13 mouse cellular contexts compared by ENCODE assay signal in the genomic region with DNA sequence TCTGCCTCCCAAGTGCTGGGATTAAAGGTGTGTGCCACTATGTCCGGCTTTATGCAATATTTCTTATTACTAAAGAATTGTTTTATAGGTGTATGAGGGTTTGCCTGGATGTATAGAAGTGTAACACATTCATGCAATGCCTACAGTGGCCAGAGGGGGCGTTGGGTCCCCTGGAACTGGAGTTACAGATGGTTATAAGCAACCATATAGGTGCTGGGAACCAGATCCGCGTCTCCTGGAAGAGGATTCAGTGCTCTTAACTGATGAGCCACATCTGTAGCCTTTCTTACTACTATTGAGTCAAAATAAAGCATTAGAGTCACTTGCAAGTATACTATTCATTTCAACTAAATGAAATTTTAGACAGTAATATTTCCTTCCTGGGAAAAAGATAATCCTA. TPM values are rescaled to one million over a fixed set of nuclear protein-coding genes. Genes with fewer than 3 reads are reported as not detected.
DNase-seq lines count a peak whose midpoint lies in the region; ATAC-seq and TF ChIP-seq lines count a peak whose summit lies in the region.
"Had no signal": no experiment of that assay in that cellular context is flagged by ENCODE, and none has a peak within 500 bp of the region (broad histone marks: within the 10 kb centered on the region; RNA-seq: fewer than 3 reads in every experiment).

No protein-coding gene starts in this region.

- H3K9me3 ChIP-seq in CH12.LX (replicated peaks; ENCODE audit: low read length), result peaks cover 2% of the 10 kb centered on the region
- no peaks in the 10 kb centered on the region for H3K9me3 ChIP-seq in heart, embryonic 11.5 days (replicated peaks; ENCODE audit: control insufficient read depth, low read length)
- H3K9me3 ChIP-seq: hindbrain, embryonic 10.5 days had no signal

- peaks cover 35 to 72% of the 10 kb centered on the region in 2 experiments for H3K36me3 ChIP-seq in CH12.LX (replicated peaks in 1 of 2; ENCODE audit: control insufficient read depth in 1 of 2, insufficient read depth in 1 of 2, low read length in 1 of 2)
- peaks cover 25% of the 10 kb centered on the region for H3K36me3 ChIP-seq in heart, embryonic 11.5 days (ENCODE audit: control insufficient read depth, insufficient read depth, low read length)

- dilution Hi-C loops in CH12.LX (cut with MboI; ENCODE audit: extremely low pct_ligation_motif_present, extremely low pct_unique_long_range_greater_than_20kb, low sequenced_read_pairs), result no loop called here

- H3K4me2 ChIP-seq in CH12.LX (ENCODE audit: insufficient read depth, low read depth, poor library complexity, severe bottlenecking), result no peak overlapping the region
- no peak overlapping the region for H3K4me2 ChIP-seq in heart, embryonic 11.5 days

- peaks cover 19 to 68% of the 10 kb centered on the region in 2 experiments for H3K4me1 ChIP-seq in CH12.LX (ENCODE audit: control insufficient read depth in 1 of 2, insufficient read depth in 2 of 2)
- peaks cover 9% of the 10 kb centered on the region for H3K4me1 ChIP-seq in heart, embryonic 11.5 days (ENCODE audit: control insufficient read depth, insufficient read depth, low read length)

- H3K27me3 ChIP-seq in CH12.LX (replicated peaks), result no peaks in the 10 kb centered on the region
- no peaks in the 10 kb centered on the region for H3K27me3 ChIP-seq in heart, embryonic 11.5 days (ENCODE audit: control insufficient read depth, insufficient read depth, low read length)

- H3K4me3 ChIP-seq in left cerebral cortex, adult 2 months, result no peak overlapping the region
- no peak overlapping the region for H3K4me3 ChIP-seq in CH12.LX (replicated peaks in 1 of 3; ENCODE audit: low read depth in 2 of 3, low read length in 2 of 3, poor library complexity in 1 of 3)
- no peak overlapping the region for H3K4me3 ChIP-seq in heart, embryonic 11.5 days (ENCODE audit: low read depth, low read length)
- H3K4me3 ChIP-seq: hindbrain, embryonic 10.5 days had no signal

- ATAC-seq in CD4-positive, CD25-positive, alpha-beta regulatory T cell, adult 4 months, result no peak
- ATAC-seq in heart, embryonic 11.5 days (replicated peaks; ENCODE audit: insufficient number of reproducible peaks, low FRiP score, low TSS enrichment), result no peak

- in situ Hi-C loops in CH12.LX (cut with MboI; ENCODE audit: low pct_ligation_motif_present, low pct_unique_long_range_greater_than_20kb, low sequenced_read_pairs), result no loop called here

- DNase-seq in CD4-positive, CD25-positive, alpha-beta regulatory T cell, adult 2 months (ENCODE audit: low read depth, low spot score), result peak; percentile 62
- no peak for DNase-seq in left cerebral cortex, adult 2 months (ENCODE audit: extremely low spot score in 1 of 2, low spot score in 2 of 2)
- DNase-seq in left cerebral cortex, adult 9 months (ENCODE audit: low spot score in 2 of 2), result no peak
- peak; percentile 39 for DNase-seq in CH12.LX (ENCODE audit: extremely low read depth)
- peak; percentile 61 for DNase-seq in induced T-regulatory cell, adult 2 months (ENCODE audit: low read depth)
- DNase-seq in adrenal gland, postnatal 36 days, result no peak
- DNase-seq: adrenal gland, postnatal 14 days; cerebellum, adult 11-12 months; kidney, adult 9 months; lung, adult 2 months had no signal

- intact Hi-C loops in left cerebral cortex, adult 2 months (cut with DNase I), result no loop called here

- peaks cover 70% of the 10 kb centered on the region for H3K79me2 ChIP-seq in CH12.LX (replicated peaks; ENCODE audit: control insufficient read depth, extremely low read depth, insufficient read depth, poor library complexity, severe bottlenecking)

- TF ChIP-seq CTCF in left cerebral cortex, adult 2 months (IDR thresholded peaks at IDR 0.05), result peak; percentile 31
- TF ChIP-seq CTCF in CH12.LX (conservative IDR thresholded peaks at IDR 0.05 in 1 of 2, IDR thresholded peaks at IDR 0.05 in 1 of 2; ENCODE audit: low read depth in 2 of 2, low read length in 2 of 2), result peak; percentile 41 to 47; a peak in 3 of 4 replicates

- no peak overlapping the region for H3K27ac ChIP-seq in left cerebral cortex, adult 2 months
- H3K27ac ChIP-seq in CH12.LX (ENCODE audit: insufficient read depth, low read depth), result no peak overlapping the region
- H3K27ac ChIP-seq in heart, embryonic 11.5 days (ENCODE audit: low read depth, low read length), result no peak overlapping the region
- H3K27ac ChIP-seq: hindbrain, embryonic 10.5 days had no signal

- no peak overlapping the region for H3K9ac ChIP-seq in CH12.LX (ENCODE audit: insufficient read depth, low read depth)
- H3K9ac ChIP-seq in heart, embryonic 11.5 days (ENCODE audit: low read depth, low read length), result no peak overlapping the region

- no peak for TF ChIP-seq EP300 in CH12.LX (IDR thresholded peaks at IDR 0.05; ENCODE audit: low read length)

- TF ChIP-seq RAD21 in CH12.LX (IDR thresholded peaks at IDR 0.05; ENCODE audit: low read depth, low read length), result no peak; the same call in 1 of the 2 replicates

- WGBS in heart, embryonic 11.5 days (ENCODE audit: insufficient replicate concordance), result 78% methylated on average over 4 of the region's 4 CpGs

- TF ChIP-seq POLR2A in CH12.LX (IDR thresholded peaks at IDR 0.05; ENCODE audit: low read depth, low read length), result no peak

TF ChIP-seq in CH12.LX, 34 proteins besides CTCF, POLR2A, EP300 and RAD21:
- TF ChIP-seq MXI1 (IDR thresholded peaks at IDR 0.05; ENCODE audit: low read depth, low read length) (no peak), SIN3A (IDR thresholded peaks at IDR 0.05; ENCODE audit: low read length) (0 out of 2 replicates have a peak, but pooled peaks have one; percentile 29), TBP (conservative IDR thresholded peaks at IDR 0.05; ENCODE audit: low read depth, low read length) (no peak)

RNA-seq across cellular contexts. Expression of gene Rnf145, which starts 7.0 kb away (rescaled TPM):
- polyA plus RNA-seq in CD4-positive, CD25-positive, alpha-beta regulatory T cell, adult 4 months (2017; shearing (Covaris generic)), result 10 to 100 TPM; 54.0 to 64.9 TPM
- total RNA-seq in left cerebral cortex, adult 2 months (2021), result 10 to 100 TPM; 82.0 to 97.8 TPM
- total RNA-seq in CH12.LX (2012; rRNA removed) (38.4 and 44.5 TPM in 2 replicates), CH12.LX (2014; rRNA removed) (52.8 and 60.5 TPM in 2 replicates)
- 44.3 and 46.3 TPM in 2 replicates for polyA plus RNA-seq in CH12.LX (2012; ENCODE audit: insufficient read length, low read depth)
- polyA plus RNA-seq in heart, embryonic 11.5 days (2014; fragmentation: Nextera tagmentation; extraction: Ambion mirVana), result 60.4 and 64.4 TPM in 2 replicates
- total RNA-seq in adrenal gland, postnatal 36 days (2021), result 10 to 100 TPM; 55.9 to 86.3 TPM

RNA-seq across cellular contexts. Expression of gene Ublcp1, which starts 55.5 kb away (rescaled TPM):
- polyA plus RNA-seq in CD4-positive, CD25-positive, alpha-beta regulatory T cell, adult 4 months (2017; shearing (Covaris generic)), result 10 to 100 TPM; 44.1 to 58.3 TPM
- 10 to 100 TPM; 45.7 to 50.1 TPM for total RNA-seq in left cerebral cortex, adult 2 months (2021)
- 18.9 and 20.2 TPM in 2 replicates for total RNA-seq in CH12.LX (2012; rRNA removed)
- 34.1 and 45.6 TPM in 2 replicates for total RNA-seq in CH12.LX (2014; rRNA removed)
- polyA plus RNA-seq in CH12.LX (2012; ENCODE audit: insufficient read length, low read depth), result 24.9 and 26.7 TPM in 2 replicates
- polyA plus RNA-seq in heart, embryonic 11.5 days (2014; fragmentation: Nextera tagmentation; extraction: Ambion mirVana), result 54.4 and 58.4 TPM in 2 replicates
- 10 to 100 TPM; 42.5 to 44.1 TPM for total RNA-seq in adrenal gland, postnatal 36 days (2021)

Comparison
In these comparisons a context has a peak if more than half of its experiments do, and no peak if none do; other contexts are left out.
1. DNase-seq: peak in CD4-positive, CD25-positive, alpha-beta regulatory T cell, adult 2 months (single experiment), CH12.LX (single experiment) and induced T-regulatory cell, adult 2 months (single experiment); none in left cerebral cortex, adult 2 months (0 of 2), left cerebral cortex, adult 9 months (0 of 2) and adrenal gland, postnatal 36 days (0 of 2).